Mouse (Mus musculus) stomach, postnatal 0 days (tissue): ENCODE results near the gene Med27. TPM values are rescaled to one million over a fixed set of nuclear protein-coding genes. Genes with fewer than 3 reads are reported as not detected.

Experiments
- ATAC-seq: fragments of 200-750 bp; cut with Nextera tagmentation; 2 replicates; pipeline ENCODE4 v1.8.0; 2017; ENCODE audit not compliant: low FRiP score, low TSS enrichment
- DNase-seq: peaks from one replicate; pipeline ENCODE4 v3.0.0-alpha.2; 2016; ENCODE audit warnings: low spot score
- H3K27ac ChIP-seq: fragments of 300-500 bp; sonication (generic); replicated peaks from 2 replicates; pipeline ENCODE4 v1.5.1; 2014; ENCODE audit warnings: mild to moderate bottlenecking, control low read depth
- H3K27me3 ChIP-seq: fragments of 300-500 bp; sonication (generic); 2 replicates; pipeline ENCODE4 v1.6.1; 2014; ENCODE audit warnings: low read length; ENCODE audit not compliant: control insufficient read depth, insufficient read depth
- H3K36me3 ChIP-seq: fragments of 300-500 bp; sonication (generic); 2 replicates; pipeline ENCODE4 v1.6.1; 2014; ENCODE audit warnings: low read length, mixed read lengths; ENCODE audit not compliant: control insufficient read depth, insufficient read depth
- H3K4me1 ChIP-seq: fragments of 300-500 bp; sonication (generic); replicated peaks from 2 replicates; pipeline ENCODE4 v1.6.1; 2014; ENCODE audit warnings: antibody characterized with exemption; ENCODE audit not compliant: control insufficient read depth, insufficient read depth
- H3K4me2 ChIP-seq: fragments of 300-500 bp; sonication (generic); replicated peaks from 2 replicates; pipeline ENCODE4 v1.6.1; 2014; ENCODE audit warnings: low read depth, mild to moderate bottlenecking, control low read depth, moderate library complexity
- H3K4me3 ChIP-seq: fragments of 300-500 bp; sonication (generic); 2 replicates; pipeline ENCODE4 v1.5.1; 2014; ENCODE audit warnings: low read depth, low read length, control low read depth
- H3K9ac ChIP-seq: fragments of 300-500 bp; sonication (generic); 2 replicates; pipeline ENCODE4 v1.6.1; 2014; ENCODE audit warnings: mild to moderate bottlenecking, low read length, control low read depth, mixed read lengths
- H3K9me3 ChIP-seq: fragments of 300-500 bp; sonication (generic); 2 replicates; pipeline ENCODE4 v1.6.1; 2016; ENCODE audit warnings: low read length; ENCODE audit not compliant: control insufficient read depth
- CTCF ChIP-seq: IDR thresholded peaks from 2 replicates; pipeline ENCODE4 v1.5.1; 2016; ENCODE audit warnings: antibody characterized with exemption, low read depth, mild to moderate bottlenecking, moderate library complexity
- EP300 ChIP-seq: optimal IDR thresholded peaks from 2 replicates; pipeline ENCODE3; 2016; ENCODE audit warnings: antibody characterized with exemption
- WGBS: fragments of 180-500 bp; shearing (Covaris S2); extraction: QIAGEN DNeasy Blood & Tissue Kit; methylation state at CpG from one replicate; pipeline ENCODE4 v1.1.7; 2014; 5-methylcytosine and 5-hydroxymethylcytosine counted together
- polyA plus RNA-seq: library from polyadenylated mRNA; unstranded; fragments of >200 nt; fragmentation: Nextera tagmentation; extraction: Ambion mirVana; gene quantifications from 2 replicates; pipeline ENCODE4 v1.2.1, GENCODE M21; 2015

Gene Med27
- polyA plus RNA-seq, 1 experiment from 2014 or later: 25.6 TPM

DNA sequence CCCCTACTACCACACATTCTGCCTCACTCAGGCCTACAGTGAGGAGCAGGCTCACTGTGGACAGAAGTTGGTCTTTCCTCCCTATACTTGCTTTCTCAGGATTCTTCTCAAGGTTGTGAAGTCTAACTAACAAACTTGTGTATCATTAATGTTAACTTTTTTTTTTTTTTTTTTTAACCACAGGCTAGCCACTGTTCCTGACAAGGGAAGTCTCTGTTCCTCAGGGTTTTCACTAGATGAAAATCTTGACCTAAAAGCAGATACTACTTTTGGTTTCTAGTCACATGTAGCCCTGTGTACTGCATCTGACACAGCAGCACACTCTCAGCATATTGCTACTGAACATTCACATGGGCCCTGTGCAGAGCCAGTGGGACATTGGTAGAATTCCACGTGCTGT is 55.2 kb downstream of the Med27 start:
- Histone ChIP-seq H3K4me2 (no peak overlapping the region), H3K36me3 (no peaks in the 10 kb centered on the region), H3K27me3 (no peaks in the 10 kb centered on the region), H3K4me1 (no peaks in the 10 kb centered on the region), H3K4me3 (no peak overlapping the region), H3K27ac (no peak overlapping the region), H3K9ac (no peak overlapping the region), H3K9me3 (no peaks in the 10 kb centered on the region)
- DNase-seq (no peak), ATAC-seq (no peak)
- WGBS: 83% methylated on average over 1 of the region's 1 CpGs
- no peak for TF ChIP-seq EP300
- no peak for TF ChIP-seq CTCF

DNA sequence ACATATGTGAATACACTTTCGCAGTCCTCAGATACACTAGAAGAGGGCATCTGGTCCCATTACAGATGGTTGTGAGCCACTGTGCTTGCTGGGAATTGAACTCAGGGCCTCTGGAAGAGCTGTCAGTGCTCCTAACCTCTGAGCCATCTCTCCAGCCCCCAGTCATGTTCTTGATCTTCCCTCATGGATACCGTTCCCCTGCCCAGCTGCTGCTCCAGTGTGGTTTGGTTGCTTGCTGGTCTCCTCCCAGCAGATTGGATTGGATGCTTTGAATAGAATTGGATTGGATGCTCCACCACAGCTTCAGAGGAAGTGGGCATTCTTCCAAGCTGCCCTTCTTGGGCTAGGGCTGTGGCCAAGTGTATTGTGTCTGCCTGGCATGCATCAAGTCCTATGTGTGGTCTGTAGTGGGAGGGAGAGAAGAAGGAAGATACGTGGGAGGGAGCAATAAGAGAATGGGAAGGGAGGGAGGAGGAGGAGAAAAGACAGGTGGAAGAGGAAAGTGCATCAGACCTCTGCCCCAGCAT is 56.0 kb downstream of the Med27 start:
- Histone ChIP-seq H3K27ac (no peak overlapping the region), H3K4me3 (no peak overlapping the region), H3K4me2 (no peak overlapping the region), H3K9ac (no peak overlapping the region), H3K9me3 (no peaks in the 10 kb centered on the region), H3K27me3 (no peaks in the 10 kb centered on the region), H3K4me1 (no peaks in the 10 kb centered on the region), H3K36me3 (no peaks in the 10 kb centered on the region)
- 63% methylated on average over 3 of the region's 3 CpGs for WGBS
- TF ChIP-seq CTCF (no peak), EP300 (no peak)
- DNase-seq (no peak), ATAC-seq (no peak)

GRCm38 (mm10) chr2:29403799-29404530 is 57.3 kb downstream of the Med27 start:
- H3K4me2 ChIP-seq: no peak overlapping the region
- WGBS: 75% methylated on average over 9 of the region's 9 CpGs
- no peak overlapping the region for H3K4me3 ChIP-seq
- no peaks in the 10 kb centered on the region for H3K36me3 ChIP-seq
- no peaks in the 10 kb centered on the region for H3K27me3 ChIP-seq
- ATAC-seq (no peak), DNase-seq (no peak)
- no peak overlapping the region for H3K27ac ChIP-seq
- H3K4me1 ChIP-seq: no peaks in the 10 kb centered on the region
- H3K9me3 ChIP-seq: no peaks in the 10 kb centered on the region
- TF ChIP-seq CTCF: peak; percentile 52
- TF ChIP-seq EP300: no peak
- H3K9ac ChIP-seq: no peak overlapping the region

GRCm38 (mm10) chr2:29404931-29405330 is 58.3 kb downstream of the Med27 start:
- no peaks in the 10 kb centered on the region for H3K27me3 ChIP-seq
- no peaks in the 10 kb centered on the region for H3K4me1 ChIP-seq
- no peaks in the 10 kb centered on the region for H3K36me3 ChIP-seq
- H3K27ac ChIP-seq: no peak overlapping the region
- H3K4me2 ChIP-seq: no peak overlapping the region
- H3K9ac ChIP-seq: no peak overlapping the region
- no peak overlapping the region for H3K4me3 ChIP-seq
- H3K9me3 ChIP-seq: no peaks in the 10 kb centered on the region
- DNase-seq: no peak
- TF ChIP-seq EP300 (no peak), CTCF (no peak)
- no peak for ATAC-seq
- WGBS: 66% methylated on average over 10 of the region's 10 CpGs

DNA sequence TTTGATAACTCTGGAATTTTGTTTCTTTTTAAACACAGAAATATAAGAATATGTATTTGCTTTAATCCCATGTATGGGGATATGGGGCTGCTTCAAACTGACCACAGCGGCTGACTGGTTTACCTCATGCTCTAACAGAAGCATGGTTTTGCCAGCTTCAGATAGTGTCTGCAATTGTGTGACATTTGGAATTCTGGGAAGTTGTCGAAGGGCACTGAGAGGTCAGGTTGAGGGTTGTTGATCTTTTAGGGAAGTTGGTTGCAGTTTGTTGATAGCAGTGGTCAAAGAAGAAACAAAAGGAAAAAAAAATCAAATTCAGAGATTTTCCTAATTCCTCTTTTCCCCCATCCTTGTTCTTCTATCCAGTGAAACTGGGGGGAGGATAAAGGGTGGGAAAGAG is 59.2 kb downstream of the Med27 start:
- ATAC-seq: no peak
- Histone ChIP-seq H3K36me3 (no peaks in the 10 kb centered on the region), H3K4me2 (no peak overlapping the region), H3K4me1 (no peaks in the 10 kb centered on the region), H3K27me3 (no peaks in the 10 kb centered on the region), H3K9me3 (no peaks in the 10 kb centered on the region), H3K9ac (no peak overlapping the region), H3K27ac (no peak overlapping the region), H3K4me3 (no peak overlapping the region)
- no peak for DNase-seq
- 83% methylated on average over 2 of the region's 2 CpGs for WGBS
- TF ChIP-seq CTCF (no peak), EP300 (no peak)

DNA sequence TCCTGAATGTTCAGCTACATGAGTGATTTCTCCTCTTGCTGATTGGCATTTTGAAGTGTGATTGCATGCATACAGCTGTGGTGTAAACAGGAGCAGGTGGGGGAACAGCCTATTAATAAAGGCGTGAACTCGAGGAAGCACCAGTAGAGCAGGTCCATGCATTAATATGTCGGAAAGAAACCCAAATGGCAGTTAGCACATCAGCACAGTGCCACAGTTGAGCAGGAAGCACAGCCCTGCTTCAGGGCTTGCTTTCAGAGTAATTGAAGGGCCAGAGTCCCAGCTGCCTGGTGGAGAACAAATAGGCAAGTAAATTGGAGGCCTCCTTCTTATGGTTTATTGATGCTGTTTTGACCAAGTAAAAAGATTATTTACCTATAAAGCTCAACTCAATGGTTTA is 60.7 kb downstream of the Med27 start:
- 75% methylated on average over 3 of the region's 3 CpGs for WGBS
- H3K36me3 ChIP-seq: no peaks in the 10 kb centered on the region
- no peaks in the 10 kb centered on the region for H3K27me3 ChIP-seq
- no peak for TF ChIP-seq EP300
- TF ChIP-seq CTCF: no peak
- H3K9ac ChIP-seq: no peak overlapping the region
- no peaks in the 10 kb centered on the region for H3K4me1 ChIP-seq
- H3K4me2 ChIP-seq: no peak overlapping the region
- H3K4me3 ChIP-seq: no peak overlapping the region
- no peak overlapping the region for H3K27ac ChIP-seq
- ATAC-seq (no peak), DNase-seq (no peak)
- no peaks in the 10 kb centered on the region for H3K9me3 ChIP-seq
